Mouse (Mus musculus) stomach, postnatal 0 days (tissue): ENCODE results near the gene Tesk2. TPM values are rescaled to one million over a fixed set of nuclear protein-coding genes. Genes with fewer than 3 reads are reported as not detected.

Experiments
- ATAC-seq: fragments of 200-750 bp; cut with Nextera tagmentation; 2 replicates; pipeline ENCODE4 v1.8.0; 2017; ENCODE audit not compliant: low FRiP score, low TSS enrichment
- DNase-seq: peaks from one replicate; pipeline ENCODE4 v3.0.0-alpha.2; 2016; ENCODE audit warnings: low spot score
- H3K27ac ChIP-seq: fragments of 300-500 bp; sonication (generic); replicated peaks from 2 replicates; pipeline ENCODE4 v1.5.1; 2014; ENCODE audit warnings: mild to moderate bottlenecking, control low read depth
- H3K27me3 ChIP-seq: fragments of 300-500 bp; sonication (generic); 2 replicates; pipeline ENCODE4 v1.6.1; 2014; ENCODE audit warnings: low read length; ENCODE audit not compliant: control insufficient read depth, insufficient read depth
- H3K36me3 ChIP-seq: fragments of 300-500 bp; sonication (generic); 2 replicates; pipeline ENCODE4 v1.6.1; 2014; ENCODE audit warnings: low read length, mixed read lengths; ENCODE audit not compliant: control insufficient read depth, insufficient read depth
- H3K4me1 ChIP-seq: fragments of 300-500 bp; sonication (generic); replicated peaks from 2 replicates; pipeline ENCODE4 v1.6.1; 2014; ENCODE audit warnings: antibody characterized with exemption; ENCODE audit not compliant: control insufficient read depth, insufficient read depth
- H3K4me2 ChIP-seq: fragments of 300-500 bp; sonication (generic); replicated peaks from 2 replicates; pipeline ENCODE4 v1.6.1; 2014; ENCODE audit warnings: low read depth, mild to moderate bottlenecking, control low read depth, moderate library complexity
- H3K4me3 ChIP-seq: fragments of 300-500 bp; sonication (generic); 2 replicates; pipeline ENCODE4 v1.5.1; 2014; ENCODE audit warnings: low read depth, low read length, control low read depth
- H3K9ac ChIP-seq: fragments of 300-500 bp; sonication (generic); 2 replicates; pipeline ENCODE4 v1.6.1; 2014; ENCODE audit warnings: mild to moderate bottlenecking, low read length, control low read depth, mixed read lengths
- H3K9me3 ChIP-seq: fragments of 300-500 bp; sonication (generic); 2 replicates; pipeline ENCODE4 v1.6.1; 2016; ENCODE audit warnings: low read length; ENCODE audit not compliant: control insufficient read depth
- CTCF ChIP-seq: IDR thresholded peaks from 2 replicates; pipeline ENCODE4 v1.5.1; 2016; ENCODE audit warnings: antibody characterized with exemption, low read depth, mild to moderate bottlenecking, moderate library complexity
- EP300 ChIP-seq: optimal IDR thresholded peaks from 2 replicates; pipeline ENCODE3; 2016; ENCODE audit warnings: antibody characterized with exemption
- WGBS: fragments of 180-500 bp; shearing (Covaris S2); extraction: QIAGEN DNeasy Blood & Tissue Kit; methylation state at CpG from one replicate; pipeline ENCODE4 v1.1.7; 2014; 5-methylcytosine and 5-hydroxymethylcytosine counted together
- polyA plus RNA-seq: library from polyadenylated mRNA; unstranded; fragments of >200 nt; fragmentation: Nextera tagmentation; extraction: Ambion mirVana; gene quantifications from 2 replicates; pipeline ENCODE4 v1.2.1, GENCODE M21; 2015

Tesk2 gene
- polyA plus RNA-seq, 1 experiment from 2014 or later = 2.3 TPM

GRCm38 (mm10) chr4:116738972-116739751 lies 18.4 kb downstream of the Tesk2 start:
- H3K9ac ChIP-seq = no peak overlapping the region
- H3K27ac ChIP-seq = no peak overlapping the region
- no peaks in the 10 kb centered on the region for H3K36me3 ChIP-seq
- no peak overlapping the region for H3K4me2 ChIP-seq
- DNase-seq (no peak), ATAC-seq (no peak)
- H3K27me3 ChIP-seq = no peaks in the 10 kb centered on the region
- TF ChIP-seq EP300 (no peak), CTCF (no peak)
- H3K9me3 ChIP-seq = no peaks in the 10 kb centered on the region
- no peak overlapping the region for H3K4me3 ChIP-seq
- 75% methylated on average over 9 of the region's 9 CpGs for whole genome bisulfite sequencing
- H3K4me1 ChIP-seq = no peaks in the 10 kb centered on the region

- no peak overlapping the region for H3K4me3 ChIP-seq
- no peak overlapping the region for H3K9ac ChIP-seq
- no peaks in the 10 kb centered on the region for H3K4me1 ChIP-seq
- no peak overlapping the region for H3K4me2 ChIP-seq
- no peak overlapping the region for H3K27ac ChIP-seq
- no peaks in the 10 kb centered on the region for H3K36me3 ChIP-seq
- no peaks in the 10 kb centered on the region for H3K27me3 ChIP-seq
- H3K9me3 ChIP-seq = no peaks in the 10 kb centered on the region
- 83% methylated on average over 2 of the region's 2 CpGs for WGBS
- ATAC-seq (no peak), DNase-seq (no peak)
- TF ChIP-seq CTCF = no peak
- no peak for TF ChIP-seq EP300
Measured at GRCm38 (mm10) chr4:116749750-116750149, 29.0 kb downstream of the Tesk2 start.

GRCm38 (mm10) chr4:116761914-116762313 lies 41.2 kb downstream of the Tesk2 start:
- Histone ChIP-seq H3K36me3 (no peaks in the 10 kb centered on the region), H3K4me3 (no peak overlapping the region), H3K4me2 (no peak overlapping the region), H3K27ac (no peak overlapping the region), H3K9ac (no peak overlapping the region), H3K4me1 (no peaks in the 10 kb centered on the region), H3K9me3 (no peaks in the 10 kb centered on the region), H3K27me3 (no peaks in the 10 kb centered on the region)
- ATAC-seq (no peak), DNase-seq (no peak)
- WGBS = 83% methylated on average over 2 of the region's 2 CpGs
- no peak for TF ChIP-seq EP300
- TF ChIP-seq CTCF = no peak

- Histone ChIP-seq H3K27me3 (no peaks in the 10 kb centered on the region), H3K4me3 (no peak overlapping the region), H3K9ac (no peak overlapping the region), H3K4me1 (no peaks in the 10 kb centered on the region), H3K9me3 (no peaks in the 10 kb centered on the region), H3K27ac (no peak overlapping the region), H3K4me2 (no peak overlapping the region), H3K36me3 (no peaks in the 10 kb centered on the region)
- WGBS = 81% methylated on average over 5 of the region's 5 CpGs
- ATAC-seq (no peak), DNase-seq (no peak)
- no peak for TF ChIP-seq CTCF
- no peak for TF ChIP-seq EP300
Measured at GRCm38 (mm10) chr4:116764001-116764400, 43.3 kb downstream of the Tesk2 start.

- Histone ChIP-seq H3K9me3 (no peaks in the 10 kb centered on the region), H3K4me2 (no peak overlapping the region), H3K4me1 (no peaks in the 10 kb centered on the region), H3K4me3 (no peak overlapping the region), H3K27me3 (no peaks in the 10 kb centered on the region), H3K36me3 (no peaks in the 10 kb centered on the region), H3K9ac (no peak overlapping the region), H3K27ac (no peak overlapping the region)
- ATAC-seq (no peak), DNase-seq (no peak)
- TF ChIP-seq CTCF = no peak
- no peak for TF ChIP-seq EP300
- 82% methylated on average over 5 of the region's 5 CpGs for WGBS
Measured at GRCm38 (mm10) chr4:116768510-116768909, 47.8 kb downstream of the Tesk2 start.

- no peaks in the 10 kb centered on the region for H3K36me3 ChIP-seq
- TF ChIP-seq EP300 (no peak), CTCF (no peak)
- no peak overlapping the region for H3K4me2 ChIP-seq
- H3K4me1 ChIP-seq = no peaks in the 10 kb centered on the region
- no peak overlapping the region for H3K4me3 ChIP-seq
- H3K27me3 ChIP-seq = no peaks in the 10 kb centered on the region
- no peaks in the 10 kb centered on the region for H3K9me3 ChIP-seq
- no peak overlapping the region for H3K9ac ChIP-seq
- no peak overlapping the region for H3K27ac ChIP-seq
- no peak for DNase-seq
- no peak for ATAC-seq
Measured at GRCm38 (mm10) chr4:116769060-116769459, 48.3 kb downstream of the Tesk2 start.
